Mouse (Mus musculus): Measurements from ENCODE around the gene Neu3. TPM values are rescaled to one million over a fixed set of nuclear protein-coding genes. Genes with fewer than 3 reads are reported as not detected.

Neu3 gene
- 1 to 10 TPM; 2.6 TPM for total RNA-seq (2023)

DNA sequence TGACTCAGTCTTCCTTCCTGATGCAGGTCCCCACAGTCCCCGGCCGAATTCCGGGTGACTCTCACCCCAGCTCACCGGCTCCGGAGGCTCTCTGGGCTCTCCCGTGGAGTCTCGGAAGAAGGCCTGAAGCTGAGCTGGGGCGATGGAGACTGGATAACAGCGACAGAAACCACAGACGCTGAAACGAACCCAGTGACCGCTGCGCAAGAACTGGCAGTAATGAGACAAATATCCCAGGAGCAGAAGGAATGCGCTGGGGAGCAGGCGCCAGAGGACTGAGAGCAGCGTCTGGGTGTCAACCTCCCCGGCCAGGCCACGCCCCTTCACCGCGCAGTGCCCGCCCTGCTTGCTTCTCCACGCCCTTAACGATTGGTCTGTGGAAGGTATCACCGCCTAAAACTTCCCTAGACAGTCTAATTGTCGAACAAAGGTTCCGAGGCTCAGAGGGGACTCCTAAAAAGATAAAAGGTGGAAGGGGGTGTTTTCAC lies at the start of gene Neu3:
TSS of gene Neu3 (minus strand) at position 335 of the 488 bp plus-strand sequence.

GRCm38 (mm10) chr7:99863362-99863761 lies 35.1 kb upstream of the Neu3 start, which contains the start of gene Spcs2:
Gene Spcs2 (minus strand): TSS chr7:99863462.

DNA sequence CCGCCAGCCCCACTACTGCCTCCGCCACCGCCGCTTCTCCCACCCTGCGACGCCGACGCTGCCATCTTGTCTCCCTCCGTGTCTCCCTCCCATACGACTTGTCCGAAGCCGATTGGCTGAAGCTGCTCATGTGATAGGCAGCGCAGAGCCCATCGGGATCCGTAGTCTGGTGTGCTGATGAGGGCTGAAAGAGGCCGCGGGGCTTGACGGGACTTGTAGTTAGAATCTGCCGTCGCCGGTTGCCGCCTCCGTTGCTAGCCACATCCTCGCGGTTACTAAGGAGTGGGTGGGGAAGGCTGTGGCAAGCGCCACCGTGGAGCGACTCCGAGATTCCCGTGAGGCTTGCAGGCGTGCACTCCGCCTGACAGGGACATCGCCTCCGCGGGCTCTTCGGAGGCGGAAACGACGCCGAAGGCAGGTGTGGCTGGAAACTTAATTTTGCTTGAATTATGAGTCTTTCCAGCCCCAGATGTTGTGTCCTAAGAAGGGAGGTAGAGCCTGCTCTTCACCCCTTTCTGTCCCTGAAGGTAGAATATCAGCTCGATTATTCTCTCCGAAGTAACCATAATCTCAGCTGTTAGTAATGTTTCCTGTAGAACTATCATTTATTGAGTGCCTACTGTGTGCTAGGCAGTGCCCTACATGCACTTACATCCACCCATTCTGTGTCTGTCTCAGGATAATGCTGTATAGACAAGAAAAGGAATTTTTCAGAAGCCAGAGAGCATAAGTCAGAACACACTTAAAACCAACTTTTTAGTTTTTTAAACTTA lies 30.8 kb upstream of the Neu3 start, which contains the start of gene Xrra1:
TSS of gene Xrra1 (plus strand) at position 304 of the 773 bp plus-strand sequence.

DNA sequence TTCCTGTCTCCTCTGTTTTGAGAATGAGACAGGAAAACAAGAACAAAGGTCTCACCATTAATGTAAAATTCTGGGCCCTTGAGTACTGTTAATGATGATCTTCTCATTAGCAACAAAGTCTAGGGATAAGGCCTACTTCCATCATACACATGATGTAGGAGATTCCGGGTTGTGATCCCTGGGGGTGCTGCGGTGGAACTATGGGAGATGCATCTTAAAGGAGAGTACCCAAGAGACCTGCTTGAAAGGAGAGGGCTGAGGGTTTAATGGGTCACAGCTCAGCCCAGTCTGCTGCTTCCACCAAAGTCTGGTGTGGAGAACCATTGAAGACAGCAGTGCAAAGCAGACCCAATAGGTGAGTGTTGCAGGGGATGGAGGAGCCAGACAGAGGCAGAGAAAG lies 65.0 kb downstream of the Neu3 start, which contains the start of gene Olfr521:
TSS of gene Olfr521 (plus strand) at position 301 of the 400 bp plus-strand sequence.

Other genes starting within 250 kb of the Neu3 start
- gene Tpbgl, start 201.3 kb downstream of the Neu3 start, total RNA-seq (2023), result under 1 TPM in 1 of 2 experiments, not detected in 1; 0.29 TPM
- gene Slco2b1, start 117.1 kb downstream of the Neu3 start, total RNA-seq (2023), result 1 to 10 TPM in 1 of 2 experiments, under 1 TPM in 1; 0.15 to 1.5 TPM
- gene Olfr520, start 98.1 kb downstream of the Neu3 start, total RNA-seq (2023), result not detected
- gene Olfr521, start 64.9 kb downstream of the Neu3 start, total RNA-seq (2023), result not detected
- gene Xrra1, start 30.7 kb upstream of the Neu3 start, total RNA-seq (2023), result not detected
- 100 to 1,000 TPM; 103 to 106 TPM for gene Spcs2, start 35.0 kb upstream of the Neu3 start, total RNA-seq (2023)
- gene Rnf169, start 152.0 kb upstream of the Neu3 start, total RNA-seq (2023), result 10 to 100 TPM; 31.5 to 41.1 TPM
- gene Chrdl2, start 177.8 kb upstream of the Neu3 start, total RNA-seq (2023), result not detected

Data from B cell, adult 67 days (primary cell).